Mouse (Mus musculus): Measurements from ENCODE around the gene Klf1.

GRCm38 (mm10) chr8:84936962-84937546, 35.3 kb downstream of the Klf1 start, which contains the start of gene Mast1:
- TF ChIP-seq CHD2 (IDR thresholded peaks at IDR 0.05; ENCODE audit: low read depth, low read length) (no peak), MAFK (IDR thresholded peaks at IDR 0.05; ENCODE audit: insufficient read depth, low read depth, low read length) (no peak), ZNF384 (IDR thresholded peaks at IDR 0.05; ENCODE audit: low read depth, low read length) (no peak), ZC3H11A (IDR thresholded peaks at IDR 0.05; ENCODE audit: borderline replicate concordance, low read depth, low read length) (no peak)

Data from ES-E14 (cell line).